Mouse (Mus musculus): ENCODE measurements around the gene Cpt1b. TPM values are rescaled to one million over a fixed set of nuclear protein-coding genes. Genes with fewer than 3 reads are reported as not detected.

Cpt1b gene
- total and polyA plus RNA-seq, 3 experiments = 0.92 to 2.0 TPM; not detected in 1

DNA sequence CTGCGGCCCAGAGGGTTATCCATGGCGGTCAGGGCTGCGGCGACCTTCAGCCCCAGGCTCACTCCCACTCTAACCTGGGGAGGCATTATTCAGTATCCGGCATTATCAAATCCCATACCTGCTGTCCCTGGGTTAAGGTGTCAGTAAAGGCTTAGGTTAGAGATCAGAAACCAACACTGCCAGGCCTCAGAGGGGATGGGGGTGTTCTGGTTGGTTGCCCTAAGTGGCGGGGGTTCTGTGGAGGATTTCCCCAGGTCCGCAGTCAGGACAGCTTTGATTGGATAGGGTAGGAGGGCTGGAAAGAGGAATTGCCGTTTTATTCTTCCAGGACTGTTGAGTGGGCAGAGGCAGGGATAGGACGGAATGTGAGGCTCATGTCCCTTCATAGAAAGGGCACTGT is 51.3 kb downstream of the Cpt1b start:
- TF ChIP-seq NELFE (IDR thresholded peaks at IDR 0.05; ENCODE audit: low read depth, low read length) = no peak
- no peak for TF ChIP-seq POLR2A (IDR thresholded peaks at IDR 0.05; ENCODE audit: control insufficient read depth in 1 of 2, insufficient read depth in 1 of 2, low read depth in 1 of 2, low read length in 2 of 2, poor library complexity in 1 of 2)
- no peaks in the 10 kb centered on the region for H3K9me3 ChIP-seq (replicated peaks; ENCODE audit: insufficient read depth, low read length)
- peak overlapping the region; percentile 63 to 76 for H3K4me3 ChIP-seq (ENCODE audit: control insufficient read depth in 1 of 2, insufficient read depth in 1 of 2, low read depth in 2 of 2, low read length in 2 of 2)
- H3K79me2 ChIP-seq (ENCODE audit: control insufficient read depth, insufficient read depth, low read length, poor library complexity) = peaks cover 20% of the 10 kb centered on the region
- H3K27me3 ChIP-seq (ENCODE audit: control insufficient read depth in 1 of 2, insufficient read depth in 2 of 2, low read length in 2 of 2) = no peaks in the 10 kb centered on the region
- H3K9ac ChIP-seq (ENCODE audit: control insufficient read depth, low read depth, low read length, poor library complexity, severe bottlenecking) = peak overlapping the region; percentile 90
- H3K27ac ChIP-seq (ENCODE audit: control insufficient read depth, low read depth, low read length) = no peak overlapping the region
- H3K36me3 ChIP-seq (ENCODE audit: control insufficient read depth in 1 of 2, insufficient read depth in 2 of 2, low read length in 2 of 2) = peaks cover 5% of the 10 kb centered on the region in 2 experiments; a peak in 3 of 4 replicates
- H3K4me1 ChIP-seq (ENCODE audit: control insufficient read depth in 1 of 2, insufficient read depth in 2 of 2, low read length in 2 of 2) = peaks cover 0 to 8% of the 10 kb centered on the region in 2 experiments; a peak in 1 of 4 replicates
- no peak for DNase-seq (ENCODE audit: low read depth, low spot score)

DNA sequence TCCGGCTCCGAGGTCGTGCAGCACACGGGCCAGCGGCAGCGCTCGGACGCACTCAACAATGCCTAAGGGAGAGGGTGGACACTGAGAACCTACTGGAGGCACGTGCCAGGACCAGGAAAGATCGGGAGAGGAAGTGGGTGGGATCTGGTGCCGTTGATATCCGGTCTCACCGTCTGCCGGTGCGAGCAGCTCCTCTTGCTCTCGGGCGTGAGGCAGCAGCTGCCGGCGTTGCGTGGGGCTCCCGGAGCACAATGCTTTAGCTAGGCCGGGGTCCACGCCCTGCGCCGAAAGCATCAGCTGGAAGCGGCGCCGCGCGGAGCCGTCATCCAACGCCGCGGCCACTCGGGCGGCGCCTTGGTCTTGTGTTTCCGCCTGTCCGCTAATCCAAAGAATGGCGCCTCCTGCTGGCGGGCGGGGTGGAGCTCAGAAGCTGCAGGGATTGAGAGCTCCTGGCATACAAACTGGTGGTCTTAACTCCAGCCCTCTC is 51.9 kb downstream of the Cpt1b start, which contains the start of gene Sco2:
Sco2 (minus strand) TSS at position 85 of the 487 bp plus-strand sequence.
- peak within 1 kb of the TSS; percentile 90 for H3K9ac ChIP-seq (ENCODE audit: control insufficient read depth, low read depth, low read length, poor library complexity, severe bottlenecking)
- peak; percentile 93 for DNase-seq (ENCODE audit: low read depth, low spot score)
- H3K4me3 ChIP-seq (ENCODE audit: control insufficient read depth in 1 of 2, insufficient read depth in 1 of 2, low read depth in 2 of 2, low read length in 2 of 2) = peak within 1 kb of the TSS; percentile 63 to 76
- 0 out of 4 replicates have a peak, but pooled peaks cover 0 to 3% of the 10 kb centered on the region in 2 experiments for H3K4me1 ChIP-seq (ENCODE audit: control insufficient read depth in 1 of 2, insufficient read depth in 2 of 2, low read length in 2 of 2)
- H3K79me2 ChIP-seq (ENCODE audit: control insufficient read depth, insufficient read depth, low read length, poor library complexity) = peaks cover 20% of the 10 kb centered on the region
- H3K9me3 ChIP-seq (replicated peaks; ENCODE audit: insufficient read depth, low read length) = no peaks in the 10 kb centered on the region
- no peaks in the 10 kb centered on the region for H3K27me3 ChIP-seq (ENCODE audit: control insufficient read depth in 1 of 2, insufficient read depth in 2 of 2, low read length in 2 of 2)
- peaks cover 3 to 5% of the 10 kb centered on the region in 2 experiments; a peak in 3 of 4 replicates for H3K36me3 ChIP-seq (ENCODE audit: control insufficient read depth in 1 of 2, insufficient read depth in 2 of 2, low read length in 2 of 2)
- H3K27ac ChIP-seq (ENCODE audit: control insufficient read depth, low read depth, low read length) = peak within 1 kb of the TSS; percentile 80
- TF ChIP-seq MAZ (IDR thresholded peaks at IDR 0.05; ENCODE audit: low read depth, low read length) = peak; percentile 79; the same call in 1 of the 2 replicates
- no peak for TF ChIP-seq CHD1 (IDR thresholded peaks at IDR 0.05; ENCODE audit: low read depth, low read length)
- peak; percentile 20 for TF ChIP-seq RAD21 (IDR thresholded peaks at IDR 0.05; ENCODE audit: low read depth, low read length)
- no peak for TF ChIP-seq NRF1 (IDR thresholded peaks at IDR 0.05; ENCODE audit: insufficient read depth, low read depth, low read length, poor library complexity, severe bottlenecking)
- 0 out of 4 replicates have a peak, but pooled peaks of 1 of the 2 experiments have one; percentile 10 for TF ChIP-seq EP300 (IDR thresholded peaks at IDR 0.05; ENCODE audit: low read depth in 1 of 2, low read length in 2 of 2)
- TF ChIP-seq TAL1 (IDR thresholded peaks at IDR 0.05; ENCODE audit: low read length) = no peak
- TF ChIP-seq GATA1 (IDR thresholded peaks at IDR 0.05; ENCODE audit: low read depth, low read length) = no peak
- peak; percentile 61 for TF ChIP-seq TBP (IDR thresholded peaks at IDR 0.05; ENCODE audit: low read depth, low read length)
- 0 out of 2 replicates have a peak, but pooled peaks have one; percentile 32 for TF ChIP-seq ETS1 (IDR thresholded peaks at IDR 0.05; ENCODE audit: low read depth, low read length)
- no peak for TF ChIP-seq JUND (IDR thresholded peaks at IDR 0.05; ENCODE audit: low read depth, low read length)
- peak; percentile 58 for TF ChIP-seq SMC3 (IDR thresholded peaks at IDR 0.05; ENCODE audit: low read depth, low read length)
- peak; percentile 81 for TF ChIP-seq NELFE (IDR thresholded peaks at IDR 0.05; ENCODE audit: low read depth, low read length)
- TF ChIP-seq RCOR1 (IDR thresholded peaks at IDR 0.05; ENCODE audit: low read depth, low read length) = no peak
- TF ChIP-seq E2F4 (IDR thresholded peaks at IDR 0.05; ENCODE audit: borderline replicate concordance, low read depth, low read length) = no peak
- peak; percentile 96 for TF ChIP-seq MAX (IDR thresholded peaks at IDR 0.05; ENCODE audit: low read length)
- TF ChIP-seq USF1 (IDR thresholded peaks at IDR 0.05; ENCODE audit: low read depth, low read length) = peak; percentile 75
- TF ChIP-seq POLR2AphosphoS5 (IDR thresholded peaks at IDR 0.05; ENCODE audit: borderline replicate concordance, low read depth, low read length) = peak; percentile 75; the same call in 1 of the 2 replicates
- TF ChIP-seq ZNF384 (IDR thresholded peaks at IDR 0.05; ENCODE audit: low read depth, low read length) = 0 out of 2 replicates have a peak, but pooled peaks have one; percentile 9
- no peak for TF ChIP-seq MYB (IDR thresholded peaks at IDR 0.05; ENCODE audit: low read depth, low read length)
- TF ChIP-seq ELF1 (IDR thresholded peaks at IDR 0.05; ENCODE audit: low read depth, low read length) = peak; percentile 72
- TF ChIP-seq POLR2A (IDR thresholded peaks at IDR 0.05; ENCODE audit: control insufficient read depth in 1 of 2, insufficient read depth in 1 of 2, low read depth in 1 of 2, low read length in 2 of 2, poor library complexity in 1 of 2) = peak; percentile 91
- TF ChIP-seq HCFC1 (IDR thresholded peaks at IDR 0.05; ENCODE audit: low read depth, low read length) = peak; percentile 71
- peak; percentile 33; the same call in 1 of the 2 replicates for TF ChIP-seq ZC3H11A (IDR thresholded peaks at IDR 0.05; ENCODE audit: low read depth, low read length)
- no peak for TF ChIP-seq GABPA (IDR thresholded peaks at IDR 0.05; ENCODE audit: low read depth, low read length)
- peak; percentile 94 for TF ChIP-seq MYC (IDR thresholded peaks at IDR 0.05; ENCODE audit: low read depth, low read length)
- TF ChIP-seq USF2 (IDR thresholded peaks at IDR 0.05; ENCODE audit: borderline replicate concordance in 1 of 2, insufficient read depth in 1 of 2, low read depth in 1 of 2, low read length in 2 of 2) = no peak
- TF ChIP-seq SIN3A (IDR thresholded peaks at IDR 0.05; ENCODE audit: low read length) = peak; percentile 88
- peak; percentile 76 to 96 (median 84) for TF ChIP-seq CTCF (IDR thresholded peaks at IDR 0.05 in 2 of 3, conservative IDR thresholded peaks at IDR 0.05 in 1 of 3; ENCODE audit: control insufficient read depth in 1 of 3, insufficient read depth in 1 of 3, low read depth in 2 of 3, low read length in 3 of 3, poor library complexity in 1 of 3, severe bottlenecking in 1 of 3)
- TF ChIP-seq ZKSCAN1 (IDR thresholded peaks at IDR 0.05; ENCODE audit: low read depth, low read length) = no peak
- no peak for TF ChIP-seq CHD2 (IDR thresholded peaks at IDR 0.05; ENCODE audit: low read length)
- TF ChIP-seq POLR2AphosphoS2 (IDR thresholded peaks at IDR 0.05; ENCODE audit: low read length) = no peak
